Mouse (Mus musculus) monocyte, adult 2 months (primary cell): ENCODE results near the gene Mad1l1.

Experiments used
- DNase-seq, 2 experiments: peaks; one replicate each; pipeline ENCODE4 v3.0.0; 2022; ENCODE audit warnings: low spot score in 2 of 2, low read depth in 1 of 2

Gene Mad1l1

DNA sequence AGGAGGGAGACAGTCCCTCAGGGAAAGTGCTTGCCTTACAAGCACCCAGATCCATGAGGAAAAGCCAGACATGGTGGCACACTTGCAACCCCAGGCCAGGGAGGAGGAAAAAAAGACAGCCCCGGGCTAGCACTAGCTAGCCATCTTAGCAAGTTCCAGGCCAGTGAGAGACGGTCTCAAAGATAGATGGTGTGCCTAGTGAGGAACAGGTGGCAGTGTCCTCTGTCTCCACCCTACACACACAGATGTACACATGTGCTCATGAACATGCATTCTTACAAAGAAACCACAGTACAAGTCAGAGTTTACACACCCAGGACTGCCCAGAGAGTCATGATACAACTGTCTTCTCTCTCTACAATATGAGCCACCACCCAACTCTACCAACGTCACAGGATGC lies 258.5 kb downstream of the Mad1l1 start:
- DNase-seq: no peak

- DNase-seq: no peak
Measured at GRCm38 (mm10) chr5:140062316-140062715, 259.0 kb downstream of the Mad1l1 start.

DNA sequence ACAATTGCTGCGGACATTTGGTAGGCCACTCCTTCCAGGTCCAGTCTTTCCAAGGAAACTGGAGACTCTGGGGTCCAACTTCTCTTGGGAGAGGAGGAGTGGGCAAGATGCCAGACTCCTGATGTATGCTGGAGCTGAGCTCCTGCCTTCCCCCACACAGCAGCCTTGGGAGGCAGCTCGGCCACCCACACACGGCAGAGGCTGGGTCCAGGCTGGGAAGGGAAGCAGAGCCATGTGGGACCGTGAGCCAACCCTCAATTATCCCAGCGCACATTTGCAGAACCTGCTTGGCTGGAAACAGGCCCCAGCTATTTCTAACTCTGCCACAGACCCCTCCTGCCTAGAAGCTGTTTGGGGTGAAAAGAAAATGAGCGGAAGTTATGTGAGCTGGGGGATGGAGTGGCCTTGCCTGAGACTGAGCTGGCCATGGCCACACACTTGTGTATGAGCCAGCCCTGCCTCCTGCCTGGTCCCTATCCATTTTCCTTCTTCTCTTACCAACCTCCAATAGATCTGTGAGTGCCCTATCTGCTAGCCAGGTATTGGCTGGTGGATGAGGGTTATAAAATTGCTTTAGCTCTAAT lies 260.0 kb downstream of the Mad1l1 start:
- DNase-seq: no peak

GRCm38 (mm10) chr5:140056291-140056690 lies 265.1 kb downstream of the Mad1l1 start:
- no peak for DNase-seq

- no peak for DNase-seq
Measured at GRCm38 (mm10) chr5:140055431-140055830, 265.9 kb downstream of the Mad1l1 start.

DNA sequence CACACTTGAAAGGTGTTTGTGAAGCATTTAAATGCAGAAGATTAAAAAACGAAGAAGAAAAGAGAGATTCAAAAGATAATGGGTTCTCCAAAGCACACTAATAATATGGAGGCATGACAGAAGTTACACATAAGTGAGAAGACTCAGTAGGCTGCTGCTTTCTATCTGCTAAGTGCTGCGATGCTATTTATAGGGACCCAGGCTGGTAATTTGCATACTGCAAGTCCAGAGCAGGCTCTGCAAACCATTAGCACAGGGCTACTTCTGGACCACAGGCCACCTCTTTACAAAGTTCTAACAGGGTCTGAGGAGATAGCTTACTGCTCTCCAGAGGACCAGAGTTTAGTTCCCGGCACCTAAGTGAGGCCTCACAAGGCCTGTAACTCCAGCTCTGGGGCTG lies 267.7 kb downstream of the Mad1l1 start:
- DNase-seq: no peak

- no peak for DNase-seq
Measured at GRCm38 (mm10) chr5:140052405-140052804, 268.9 kb downstream of the Mad1l1 start.

DNA sequence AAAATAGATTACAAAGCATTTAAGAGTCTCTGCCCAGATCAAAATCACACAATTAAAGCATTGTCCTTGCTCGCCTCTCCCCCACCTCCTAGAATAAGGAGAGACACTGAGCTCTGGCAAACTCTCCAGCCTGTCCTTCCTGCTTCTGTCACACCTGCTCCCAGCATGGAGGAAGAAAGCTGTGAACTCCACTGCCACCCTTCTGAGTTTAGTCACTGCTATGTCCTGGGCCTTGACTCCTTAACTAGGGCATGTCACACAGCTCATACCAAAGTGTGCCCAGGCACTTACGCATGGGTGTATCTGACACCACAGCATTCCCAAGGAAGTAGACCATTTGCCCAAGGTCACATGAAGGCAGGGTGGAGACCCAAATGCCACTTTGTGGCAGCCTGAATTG lies 275.9 kb downstream of the Mad1l1 start:
- no peak for DNase-seq

DNA sequence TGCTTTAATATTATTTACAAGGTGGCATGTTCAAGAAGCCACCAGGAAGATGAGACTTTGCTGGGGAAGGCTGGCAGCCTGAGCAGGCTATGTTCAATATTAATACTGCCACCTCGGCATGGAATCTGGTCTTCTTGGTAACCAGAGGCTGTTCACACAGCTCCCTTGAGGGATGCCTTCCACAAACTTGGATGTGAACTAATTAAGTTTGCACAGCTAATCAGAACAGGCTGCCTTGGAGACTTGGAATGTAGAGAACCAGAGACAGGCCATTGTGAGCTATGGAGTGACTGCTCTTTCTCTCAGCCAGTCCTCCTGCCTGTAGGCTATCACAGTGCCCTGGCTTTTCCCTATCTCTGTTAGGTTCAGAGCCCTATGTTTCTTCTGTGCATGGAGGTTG lies 278.4 kb downstream of the Mad1l1 start:
- DNase-seq: no peak

DNA sequence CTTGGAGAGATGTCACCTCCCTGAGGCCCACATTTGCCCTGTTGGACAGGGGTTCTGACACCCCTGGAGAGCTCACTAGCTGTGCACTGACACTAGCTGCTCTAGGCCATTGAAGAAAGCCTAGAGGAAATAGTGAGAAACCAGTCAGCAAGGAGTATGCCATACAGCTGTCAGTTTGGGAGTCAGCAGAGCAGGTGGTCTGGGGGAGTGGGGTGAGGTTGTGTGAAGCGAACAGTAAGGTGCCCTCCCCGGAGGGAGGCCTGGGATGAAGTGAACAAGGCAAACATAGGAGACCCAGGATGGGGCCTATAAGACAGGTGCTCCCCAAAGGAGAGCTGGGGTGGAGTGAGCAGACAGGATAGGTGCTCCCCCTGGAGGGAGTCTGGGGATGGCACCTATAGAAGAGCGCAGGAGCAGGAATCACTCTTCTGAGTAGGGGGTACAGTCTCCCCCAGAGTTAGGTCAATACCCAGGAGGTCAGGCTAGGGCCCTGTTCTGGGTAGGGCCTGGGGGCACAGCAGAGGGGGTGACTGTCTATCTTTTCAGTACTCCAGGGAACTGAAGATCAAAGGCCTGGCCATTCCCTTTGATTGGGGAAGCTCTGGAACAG lies 279.2 kb downstream of the Mad1l1 start:
- DNase-seq: no peak

DNA sequence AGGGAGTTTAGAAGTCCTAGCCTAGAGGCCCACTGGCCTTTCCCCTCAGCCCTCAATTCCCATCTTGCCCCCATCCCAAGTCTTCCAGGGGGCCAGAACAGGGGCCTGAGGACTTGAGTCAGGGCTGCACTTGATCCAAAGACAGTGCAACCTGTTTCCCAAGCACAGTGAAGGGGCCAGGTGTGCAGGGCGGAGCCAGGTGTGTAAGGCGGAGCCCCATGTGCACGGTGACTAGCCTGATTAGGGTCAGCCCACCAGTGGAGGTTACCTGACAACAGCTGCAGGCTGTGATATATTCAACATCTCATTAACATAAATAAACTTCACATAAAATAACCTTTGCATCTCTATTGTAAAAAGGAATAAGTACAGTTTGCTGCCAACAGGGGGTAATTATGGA lies 280.3 kb downstream of the Mad1l1 start:
- no peak for DNase-seq

DNA sequence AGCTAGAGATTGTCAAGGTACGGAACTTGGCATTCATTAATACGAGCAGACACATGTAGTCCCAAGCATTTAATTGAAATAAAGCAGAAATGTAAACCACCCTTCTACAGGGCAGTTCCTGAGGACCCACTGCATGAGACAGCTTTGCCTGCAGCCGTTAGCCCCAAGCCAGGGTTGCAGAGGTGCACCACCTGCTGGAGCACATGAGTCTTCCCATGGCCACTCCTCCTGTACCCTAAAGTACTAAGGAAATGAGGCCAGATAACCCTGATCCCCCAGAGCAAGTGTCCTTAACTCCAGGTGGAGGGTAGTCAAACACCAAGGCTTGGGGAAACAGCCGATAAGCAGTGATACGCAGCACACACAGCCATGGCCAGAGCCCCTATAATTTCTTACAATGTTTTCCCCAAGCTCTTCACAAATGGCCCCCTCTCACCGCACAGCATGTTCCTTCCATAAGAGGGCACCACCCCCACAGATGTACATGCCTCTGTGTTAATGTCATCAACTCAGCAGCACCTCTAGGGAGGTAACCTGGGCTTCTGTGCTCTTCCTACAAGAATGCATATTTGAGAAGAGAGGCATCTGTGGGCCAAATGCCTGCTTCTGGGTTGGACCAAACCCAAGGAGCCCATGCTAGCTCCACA lies 283.6 kb downstream of the Mad1l1 start:
- no peak for DNase-seq

DNA sequence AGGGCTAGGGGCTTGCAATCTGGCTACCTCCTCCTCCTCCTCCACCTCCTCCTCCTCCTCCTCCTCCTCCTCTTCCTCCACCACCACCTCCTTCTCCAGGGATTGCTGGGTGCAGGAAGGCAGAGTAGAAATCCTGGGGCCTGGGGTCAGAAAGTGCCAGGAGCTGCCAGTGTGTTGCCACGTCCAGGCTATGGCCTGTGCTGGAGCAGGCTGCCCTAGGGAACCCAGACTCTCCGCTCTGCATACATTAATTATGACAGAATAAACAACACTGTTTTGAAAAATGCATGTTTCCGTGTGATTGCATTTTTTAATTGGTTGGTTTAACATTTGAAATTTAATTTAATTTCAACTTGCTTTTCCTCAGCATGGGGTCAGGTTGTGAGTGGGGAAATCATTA lies 285.7 kb downstream of the Mad1l1 start:
- no peak for DNase-seq

- DNase-seq: no peak
Measured at GRCm38 (mm10) chr5:140035025-140035330, 286.4 kb downstream of the Mad1l1 start.

DNA sequence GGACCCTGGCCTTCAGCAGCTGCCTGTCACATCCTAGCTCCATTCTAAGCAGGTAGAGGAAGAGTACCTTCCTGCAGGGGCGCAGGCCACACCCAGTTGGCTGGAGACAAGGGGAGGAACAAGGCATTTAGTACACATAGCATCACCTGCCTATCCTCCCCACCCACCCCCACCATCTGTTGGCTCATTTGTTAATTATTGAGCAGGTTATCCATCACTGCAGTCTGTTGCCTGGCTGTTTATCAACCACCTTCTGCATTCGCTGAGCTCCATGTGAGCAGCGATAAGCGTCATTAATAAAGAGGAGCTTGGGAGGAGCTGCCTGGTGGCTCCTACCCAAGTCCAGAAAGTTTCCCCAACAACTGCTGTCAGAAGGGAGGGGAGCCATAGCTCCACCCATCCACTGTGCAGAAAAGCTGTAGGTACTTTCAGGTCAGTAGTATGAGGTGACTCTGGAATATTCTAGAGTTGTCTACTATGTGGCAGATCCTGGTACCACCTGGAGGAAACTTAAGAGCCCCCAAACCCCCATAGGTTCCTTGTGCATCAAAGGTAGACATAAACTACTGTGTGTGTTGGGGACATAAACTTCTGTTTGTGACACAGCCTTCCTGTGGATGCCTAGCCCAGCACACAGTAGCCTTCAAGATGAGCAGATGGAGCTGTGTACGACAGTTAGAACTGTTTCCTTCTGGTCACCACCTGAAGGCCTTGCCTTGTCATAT lies 286.9 kb downstream of the Mad1l1 start:
- DNase-seq: no peak

GRCm38 (mm10) chr5:140026366-140026765 lies 295.0 kb downstream of the Mad1l1 start:
- no peak for DNase-seq

- DNase-seq: no peak
Measured at GRCm38 (mm10) chr5:140025301-140025700, 296.1 kb downstream of the Mad1l1 start.

DNA sequence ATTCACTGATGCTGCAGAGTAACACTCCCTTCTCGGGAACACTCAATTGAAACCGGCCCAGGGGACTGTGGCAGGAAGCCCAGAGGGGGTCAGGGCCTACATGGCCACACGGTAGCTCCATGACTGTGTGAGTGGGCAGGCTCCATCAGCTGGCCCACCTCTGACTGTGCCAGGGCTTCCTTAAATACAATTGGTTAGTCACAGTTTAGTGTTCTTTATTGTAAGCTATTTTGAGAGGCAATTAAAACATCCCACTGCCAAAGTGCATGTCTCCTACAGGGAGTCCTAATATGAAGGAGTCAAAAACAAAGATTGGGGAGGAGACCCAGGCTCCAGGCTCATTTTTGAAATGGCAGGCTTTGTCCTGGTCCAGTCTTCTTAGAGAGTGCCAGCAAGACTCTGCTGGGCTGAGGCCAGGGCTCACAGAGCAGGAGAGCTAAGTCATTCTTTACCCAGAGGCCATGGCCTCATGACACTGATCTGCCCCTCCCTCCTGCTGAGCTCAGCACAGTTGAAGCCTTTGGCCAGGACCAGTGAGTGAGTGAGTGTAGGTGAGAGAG lies 297.3 kb downstream of the Mad1l1 start:
- DNase-seq: no peak

GRCm38 (mm10) chr5:140022861-140023260 lies 298.5 kb downstream of the Mad1l1 start:
- DNase-seq: no peak

DNA sequence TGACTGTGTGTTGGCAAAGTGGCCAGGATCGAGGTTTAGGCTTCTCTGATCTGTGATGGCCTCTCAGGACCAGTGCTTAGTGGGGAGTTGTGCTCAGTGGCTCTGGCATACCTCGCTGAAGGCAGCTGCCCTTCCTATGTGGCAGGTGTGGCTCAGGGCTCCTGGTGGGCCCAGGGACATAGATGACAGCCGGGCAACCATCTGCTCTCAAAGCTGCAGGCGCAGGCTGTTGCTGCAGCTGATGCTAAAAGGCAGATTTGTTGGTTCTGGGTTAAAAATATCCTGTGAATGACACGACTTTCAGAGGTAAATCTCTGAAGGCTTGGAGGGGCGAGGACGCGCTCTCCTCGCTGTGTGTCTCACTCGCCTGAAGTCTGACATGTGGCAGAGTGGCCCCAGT lies 299.6 kb downstream of the Mad1l1 start:
- DNase-seq: no peak

DNA sequence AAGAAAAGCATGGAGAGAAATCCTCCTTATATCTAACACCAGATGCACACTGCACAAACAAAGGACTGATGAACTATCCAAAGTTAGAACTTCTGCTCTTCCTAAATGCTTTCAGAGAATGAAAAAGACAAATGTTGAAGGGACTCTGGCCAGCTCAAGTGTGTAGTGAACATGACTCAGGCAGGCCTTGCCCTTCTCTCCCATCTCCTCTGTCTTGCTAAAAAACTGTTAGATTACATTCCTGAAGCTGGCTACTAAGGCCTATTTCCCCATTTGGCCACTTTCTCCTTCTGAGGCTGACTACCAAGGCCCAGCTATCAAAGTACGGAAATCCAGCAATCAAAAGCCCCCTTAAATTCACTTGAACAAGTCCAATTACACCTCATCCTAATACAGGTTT lies 301.7 kb downstream of the Mad1l1 start:
- DNase-seq: no peak

DNA sequence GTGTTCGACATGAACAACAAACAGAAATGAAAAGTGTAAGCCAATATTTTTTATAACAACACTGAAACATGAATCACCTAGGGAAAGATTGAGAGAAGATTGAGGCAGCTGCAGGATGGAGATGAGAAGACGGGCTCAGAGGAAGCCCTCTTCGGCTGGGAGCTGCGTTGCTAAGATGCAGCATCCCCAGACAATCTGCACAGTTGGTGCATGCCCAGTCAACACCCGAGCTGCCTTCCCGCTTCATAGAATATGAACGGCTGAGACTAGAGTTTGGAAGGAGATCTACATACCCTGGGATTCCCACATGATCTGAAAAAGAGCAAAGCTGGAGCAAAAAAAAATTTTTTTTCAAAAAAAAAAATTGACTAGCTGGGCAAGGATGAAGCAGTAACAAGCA lies 302.6 kb downstream of the Mad1l1 start:
- DNase-seq: no peak
